Mouse (Mus musculus) myocyte (in vitro differentiated cells): ENCODE results near the gene Ces2g. TPM values are rescaled to one million over a fixed set of nuclear protein-coding genes. Genes with fewer than 3 reads are reported as not detected.

ENCODE experiments used
- H3K27me3 ChIP-seq: one replicate; pipeline ENCODE4 v1.6.1; 2011; ENCODE audit not compliant: control insufficient read depth, insufficient read depth, insufficient read length
- H3K36me3 ChIP-seq: one replicate; pipeline ENCODE4 v1.6.1; 2011; ENCODE audit not compliant: control insufficient read depth, insufficient read depth
- H3K4me2 ChIP-seq: one replicate; pipeline ENCODE4 v1.6.1; 2011; ENCODE audit warnings: low read depth, control low read depth
- H3K4me3 ChIP-seq: one replicate; pipeline ENCODE4 v1.5.1; 2011; ENCODE audit warnings: mild to moderate bottlenecking, control low read depth, moderate library complexity
- H3K79me2 ChIP-seq: one replicate; pipeline ENCODE4 v1.6.1; 2011; ENCODE audit not compliant: control insufficient read depth, insufficient read depth
- H3ac ChIP-seq: one replicate; pipeline ENCODE4 v1.6.1; 2011; ENCODE audit not compliant: control insufficient read depth, insufficient read length
- CEBPB ChIP-seq: IDR thresholded peaks from 2 replicates; pipeline ENCODE4 v1.6.1; 2011; ENCODE audit warnings: mild to moderate bottlenecking, moderate library complexity; ENCODE audit not compliant: poor library complexity, insufficient read depth, severe bottlenecking
- E2F4 ChIP-seq: IDR thresholded peaks from one replicate; pipeline ENCODE4 v1.6.1; 2011; ENCODE audit warnings: mild to moderate bottlenecking, control low read depth, moderate library complexity; ENCODE audit not compliant: insufficient read depth
- MAX ChIP-seq: IDR thresholded peaks from one replicate; pipeline ENCODE4 v1.6.1; 2011; ENCODE audit warnings: low read depth, mild to moderate bottlenecking, control low read depth
- MYOD1 ChIP-seq, 3 experiments: IDR thresholded peaks; one replicate each; pipeline ENCODE4 v1.6.1; 2011; ENCODE audit warnings: control low read depth in 2 of 3, low read depth in 2 of 3, mild to moderate bottlenecking in 2 of 3, moderate library complexity in 1 of 3; ENCODE audit not compliant: insufficient read length in 2 of 3, control insufficient read depth in 1 of 3
- MYOG ChIP-seq, 3 experiments: IDR thresholded peaks; one replicate each; pipeline ENCODE4 v1.6.1; 2011; ENCODE audit warnings: control low read depth in 2 of 3, low read depth in 2 of 3, mild to moderate bottlenecking in 2 of 3; ENCODE audit not compliant: insufficient read length in 2 of 3, control insufficient read depth in 1 of 3, insufficient read depth in 1 of 3
- POLR2A ChIP-seq: IDR thresholded peaks from one replicate; pipeline ENCODE4 v1.6.1; 2011; ENCODE audit warnings: low read depth, mild to moderate bottlenecking, control low read depth, moderate library complexity; ENCODE audit not compliant: insufficient read length
- POLR2AphosphoS2 ChIP-seq: IDR thresholded peaks from one replicate; pipeline ENCODE4 v1.6.1; 2011; ENCODE audit warnings: low read depth, control low read depth; ENCODE audit not compliant: insufficient read length
- REST ChIP-seq: IDR thresholded peaks from one replicate; pipeline ENCODE4 v1.6.1; 2011; ENCODE audit warnings: mild to moderate bottlenecking, control low read depth, moderate library complexity; ENCODE audit not compliant: insufficient read depth, insufficient read length
- SRF ChIP-seq: IDR thresholded peaks from one replicate; pipeline ENCODE4 v1.6.1; 2011; ENCODE audit warnings: low read depth; ENCODE audit not compliant: control insufficient read depth, insufficient read length
- TCF12 ChIP-seq: IDR thresholded peaks from one replicate; pipeline ENCODE4 v1.6.1; 2011; ENCODE audit warnings: mild to moderate bottlenecking, control low read depth; ENCODE audit not compliant: poor library complexity, insufficient read depth, severe bottlenecking
- TCF3 ChIP-seq: IDR thresholded peaks from one replicate; pipeline ENCODE4 v1.6.1; 2011; ENCODE audit warnings: low read depth, control low read depth; ENCODE audit not compliant: insufficient read length
- USF1 ChIP-seq: IDR thresholded peaks from one replicate; pipeline ENCODE4 v1.6.1; 2011; ENCODE audit warnings: low read depth, mild to moderate bottlenecking, control low read depth, moderate library complexity
- polyA plus RNA-seq: library from polyadenylated mRNA; unstranded; fragments of >200 nt; fragmentation: generic; extraction: Trizol; gene quantifications from one replicate; pipeline ENCODE4 v1.2.1, GENCODE M21; 2012; ENCODE audit warnings: missing spikeins

The Ces2g gene
- polyA plus RNA-seq, 1 experiment = 0.30 TPM

DNA sequence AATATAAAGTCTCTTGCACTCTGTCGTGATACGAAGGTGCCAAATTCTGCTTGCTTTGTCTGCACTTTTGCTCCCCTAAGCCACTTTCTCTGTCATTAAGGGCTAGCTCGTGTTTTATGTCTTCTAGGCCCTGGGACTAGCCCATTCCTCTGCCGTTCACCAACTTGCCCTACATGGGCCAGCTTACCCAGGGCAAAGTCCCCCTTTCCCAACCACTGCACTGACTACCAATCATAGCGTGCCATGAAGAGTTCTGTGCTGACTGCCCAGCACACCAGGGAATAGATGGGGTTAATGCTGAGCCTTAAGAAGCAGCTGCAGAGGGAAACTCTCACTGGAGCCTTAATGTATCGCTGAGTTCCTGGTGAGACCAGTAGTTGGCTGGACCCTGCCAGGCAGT is 36.7 kb downstream of the Ces2g start:
- Histone ChIP-seq H3ac (no peak overlapping the region), H3K4me3 (no peak overlapping the region), H3K27me3 (no peaks in the 10 kb centered on the region)

DNA sequence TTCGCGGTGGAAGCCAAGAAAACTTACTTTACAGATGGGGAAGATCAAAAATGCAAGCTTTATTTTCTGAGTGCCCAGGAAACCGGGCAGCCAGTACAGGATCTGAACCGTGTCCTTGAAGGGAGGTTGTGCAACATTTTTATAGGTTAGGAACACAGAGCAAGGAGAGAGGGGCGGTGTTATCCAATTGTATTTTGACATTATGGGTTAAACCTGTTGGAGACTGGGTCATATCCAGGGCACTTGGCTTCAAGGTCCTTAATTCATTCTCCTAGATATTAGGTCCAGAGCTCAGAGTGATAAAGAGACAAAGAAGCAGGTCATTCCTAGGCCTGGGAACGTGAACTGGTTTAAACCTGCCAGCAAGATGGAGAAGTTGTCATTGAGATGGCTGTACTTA is 37.7 kb downstream of the Ces2g start:
- no peak overlapping the region for H3K4me2 ChIP-seq
- H3K4me3 ChIP-seq = no peak overlapping the region
- TF ChIP-seq MYOD1 (IDR thresholded peaks at IDR 0.05; ENCODE audit: control insufficient read depth in 1 of 3, insufficient read length in 2 of 3, low read depth in 2 of 3) = no peak
- no peak for TF ChIP-seq REST
- TF ChIP-seq MAX = no peak
- H3K27me3 ChIP-seq = no peaks in the 10 kb centered on the region
- H3K79me2 ChIP-seq = no peaks in the 10 kb centered on the region
- no peak overlapping the region for H3ac ChIP-seq
- no peaks in the 10 kb centered on the region for H3K36me3 ChIP-seq

More for the DNA sequence above, 36.7 kb downstream of the Ces2g start:
- TF ChIP-seq USF1 (no peak), SRF (no peak), POLR2A (no peak), MYOD1 (IDR thresholded peaks at IDR 0.05; ENCODE audit: control insufficient read depth in 1 of 3, insufficient read length in 2 of 3, low read depth in 2 of 3) (no peak), CEBPB (no peak), TCF12 (no peak), E2F4 (no peak), REST (no peak), MAX (no peak), POLR2AphosphoS2 (no peak), MYOG (IDR thresholded peaks at IDR 0.05; ENCODE audit: control insufficient read depth in 1 of 3, insufficient read depth in 1 of 3, insufficient read length in 2 of 3, low read depth in 2 of 3) (no peak), TCF3 (no peak)
- Histone ChIP-seq H3K79me2 (no peaks in the 10 kb centered on the region), H3K4me2 (no peak overlapping the region), H3K36me3 (no peaks in the 10 kb centered on the region)

DNA sequence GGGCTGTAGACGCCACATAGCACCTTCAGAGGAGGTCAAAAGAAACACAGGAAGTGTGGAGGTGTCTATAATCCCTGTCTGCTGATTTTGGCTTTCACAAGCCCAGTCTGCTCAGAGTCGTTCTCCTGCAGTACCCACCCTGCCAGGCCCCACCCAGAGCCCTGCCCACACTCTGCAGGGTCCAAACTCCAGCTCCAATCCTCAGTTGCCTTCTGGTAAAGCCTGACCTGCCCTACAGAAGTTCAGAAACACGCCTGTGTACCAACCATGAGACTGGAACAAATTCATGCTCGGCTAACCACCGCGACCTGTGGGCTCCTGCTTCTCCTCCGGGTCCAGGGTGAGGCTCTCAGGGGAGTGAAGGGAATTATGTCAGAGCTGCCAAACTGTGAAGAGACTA is 39.1 kb downstream of the Ces2g start, which contains the start of gene Ces2h:
Gene Ces2h (plus strand): TSS at position 268 of the 400 bp plus-strand sequence.
- no peak within 1 kb of the TSS for H3K4me2 ChIP-seq
- H3K36me3 ChIP-seq = no peaks in the 10 kb centered on the region
- TF ChIP-seq REST (no peak), POLR2A (no peak), TCF3 (no peak), E2F4 (no peak), USF1 (no peak), MAX (no peak), TCF12 (no peak), SRF (no peak), MYOD1 (IDR thresholded peaks at IDR 0.05; ENCODE audit: control insufficient read depth in 1 of 3, insufficient read length in 2 of 3, low read depth in 2 of 3) (no peak), MYOG (IDR thresholded peaks at IDR 0.05; ENCODE audit: control insufficient read depth in 1 of 3, insufficient read depth in 1 of 3, insufficient read length in 2 of 3, low read depth in 2 of 3) (no peak), POLR2AphosphoS2 (no peak), CEBPB (no peak)
- no peaks in the 10 kb centered on the region for H3K79me2 ChIP-seq
- H3K27me3 ChIP-seq = no peaks in the 10 kb centered on the region
- H3ac ChIP-seq = no peak within 1 kb of the TSS
- no peak within 1 kb of the TSS for H3K4me3 ChIP-seq

DNA sequence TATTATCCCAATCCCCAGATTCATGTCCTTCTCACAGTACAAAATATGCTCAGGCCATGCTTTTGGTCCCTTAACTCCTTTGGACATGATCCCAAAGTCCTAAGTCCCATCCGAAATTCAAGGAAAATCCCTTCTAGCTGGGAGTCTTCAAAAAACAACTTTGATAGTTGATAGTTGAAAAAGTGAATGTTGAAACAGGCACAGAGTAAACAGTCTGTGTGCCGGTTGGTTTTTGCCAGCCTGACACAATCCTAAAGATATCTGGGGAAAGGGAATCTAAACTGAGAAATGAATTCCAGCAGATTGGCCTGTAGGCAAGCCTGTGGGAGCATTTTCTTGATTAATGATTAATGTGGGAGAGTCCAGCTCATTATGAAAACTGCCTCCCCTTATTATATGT is 48.5 kb downstream of the Ces2g start:
- no peaks in the 10 kb centered on the region for H3K27me3 ChIP-seq
- no peaks in the 10 kb centered on the region for H3K36me3 ChIP-seq
- no peak overlapping the region for H3K4me3 ChIP-seq
- TF ChIP-seq MYOD1 (IDR thresholded peaks at IDR 0.05; ENCODE audit: control insufficient read depth in 1 of 3, insufficient read length in 2 of 3, low read depth in 2 of 3) = no peak
- TF ChIP-seq E2F4 = no peak
- TF ChIP-seq POLR2A = no peak
- TF ChIP-seq TCF3 = no peak
- TF ChIP-seq TCF12 = no peak
- TF ChIP-seq SRF = no peak
- no peak for TF ChIP-seq MYOG (IDR thresholded peaks at IDR 0.05; ENCODE audit: control insufficient read depth in 1 of 3, insufficient read depth in 1 of 3, insufficient read length in 2 of 3, low read depth in 2 of 3)
- no peak for TF ChIP-seq MAX
- no peak for TF ChIP-seq REST
- no peak for TF ChIP-seq POLR2AphosphoS2
- TF ChIP-seq USF1 = no peak
- no peak for TF ChIP-seq CEBPB
- H3K4me2 ChIP-seq = no peak overlapping the region
- no peak overlapping the region for H3ac ChIP-seq
- H3K79me2 ChIP-seq = no peaks in the 10 kb centered on the region

DNA sequence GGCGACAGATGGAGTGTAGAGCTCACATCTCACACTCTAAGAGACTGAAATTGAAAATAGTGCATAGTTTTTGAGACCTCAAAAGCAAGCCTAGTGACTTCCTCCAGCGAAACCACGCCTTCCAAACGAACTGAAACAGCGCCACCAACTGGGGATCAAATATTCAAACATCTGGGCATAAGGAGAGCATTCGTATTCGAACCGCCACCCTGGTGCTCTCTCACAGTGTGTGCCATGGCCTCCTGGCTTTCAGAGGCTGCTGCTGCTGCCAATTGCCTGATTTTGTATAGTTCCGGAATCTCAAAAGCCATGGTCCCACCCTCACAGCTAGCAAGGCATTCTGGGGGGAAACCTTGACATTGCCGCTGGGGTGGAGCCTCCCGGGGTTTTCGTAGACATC is 49.6 kb downstream of the Ces2g start:
- no peak overlapping the region for H3K4me2 ChIP-seq
- H3K36me3 ChIP-seq = no peaks in the 10 kb centered on the region
- no peaks in the 10 kb centered on the region for H3K27me3 ChIP-seq
- no peak overlapping the region for H3K4me3 ChIP-seq
- no peaks in the 10 kb centered on the region for H3K79me2 ChIP-seq
- TF ChIP-seq E2F4 (no peak), MYOG (IDR thresholded peaks at IDR 0.05; ENCODE audit: control insufficient read depth in 1 of 3, insufficient read depth in 1 of 3, insufficient read length in 2 of 3, low read depth in 2 of 3) (no peak), TCF12 (no peak), POLR2AphosphoS2 (no peak), REST (no peak), MAX (no peak), USF1 (no peak), TCF3 (no peak), POLR2A (no peak), CEBPB (no peak), MYOD1 (IDR thresholded peaks at IDR 0.05; ENCODE audit: control insufficient read depth in 1 of 3, insufficient read length in 2 of 3, low read depth in 2 of 3) (no peak), SRF (no peak)
- no peak overlapping the region for H3ac ChIP-seq
